Mouse (Mus musculus): ENCODE measurements around the gene Pdlim4.

Pdlim4 gene

GRCm38 (mm10) chr11:54068520-54069371, at the start of gene Pdlim4:
Gene Pdlim4, minus strand, starts transcription at chr11:54069014.
- in situ Hi-C loops (cut with MboI, MseI), result no loop called here

- in situ Hi-C loops (cut with MboI, MseI), result loop anchor here (5.0 to 10.0 kb wide), 4 partner anchors 58 to 560 kb away; no protein-coding TSS in a partner anchor
Measured at GRCm38 (mm10) chr11:54117096-54117495, 48.3 kb upstream of the Pdlim4 start.

- in situ Hi-C loops (cut with MboI, MseI), result loop anchor here (5.0 to 10.0 kb wide), 4 partner anchors 58 to 559 kb away; no protein-coding TSS in a partner anchor
Measured at GRCm38 (mm10) chr11:54116406-54116805, 47.6 kb upstream of the Pdlim4 start.

GRCm38 (mm10) chr11:54115911-54116310, 47.1 kb upstream of the Pdlim4 start:
- in situ Hi-C loops (cut with MboI, MseI), result loop anchor here (5.0 to 10.0 kb wide), 4 partner anchors 59 to 559 kb away; no protein-coding TSS in a partner anchor

GRCm38 (mm10) chr11:54115301-54115700, 46.5 kb upstream of the Pdlim4 start:
- in situ Hi-C loops (cut with MboI, MseI), result loop anchor here (5.0 to 10.0 kb wide), 4 partner anchors 60 to 558 kb away; no protein-coding TSS in a partner anchor

- in situ Hi-C loops (cut with MboI, MseI), result loop anchor here (5.0 to 10.0 kb wide), 4 partner anchors 60 to 557 kb away; no protein-coding TSS in a partner anchor
Measured at GRCm38 (mm10) chr11:54114746-54115145, 45.9 kb upstream of the Pdlim4 start.

GRCm38 (mm10) chr11:54113352-54113751, 44.5 kb upstream of the Pdlim4 start:
- in situ Hi-C loops (cut with MboI, MseI), result loop anchor here (10.0 kb wide), 3 partner anchors 61 to 531 kb away; no protein-coding TSS in a partner anchor

GRCm38 (mm10) chr11:54112920-54113319, 44.1 kb upstream of the Pdlim4 start:
- in situ Hi-C loops (cut with MboI, MseI), result loop anchor here (10.0 kb wide), 3 partner anchors 62 to 532 kb away; no protein-coding TSS in a partner anchor

- in situ Hi-C loops (cut with MboI, MseI), result loop anchor here (10.0 kb wide), 3 partner anchors 63 to 533 kb away; no protein-coding TSS in a partner anchor
Measured at GRCm38 (mm10) chr11:54111976-54112741, 43.3 kb upstream of the Pdlim4 start.

GRCm38 (mm10) chr11:54111291-54111690, 42.5 kb upstream of the Pdlim4 start:
- in situ Hi-C loops (cut with MboI, MseI), result loop anchor here (10.0 kb wide), 3 partner anchors 64 to 534 kb away; no protein-coding TSS in a partner anchor

GRCm38 (mm10) chr11:54108894-54109293, 40.1 kb upstream of the Pdlim4 start:
- in situ Hi-C loops (cut with MboI, MseI), result no loop called here

GRCm38 (mm10) chr11:54108131-54108530, 39.3 kb upstream of the Pdlim4 start:
- in situ Hi-C loops (cut with MboI, MseI), result no loop called here

- in situ Hi-C loops (cut with MboI, MseI), result no loop called here
Measured at GRCm38 (mm10) chr11:54107239-54107638, 38.4 kb upstream of the Pdlim4 start.

- in situ Hi-C loops (cut with MboI, MseI), result no loop called here
Measured at GRCm38 (mm10) chr11:54106676-54107075, 37.9 kb upstream of the Pdlim4 start.

- in situ Hi-C loops (cut with MboI, MseI), result no loop called here
Measured at GRCm38 (mm10) chr11:54105011-54105410, 36.2 kb upstream of the Pdlim4 start.

GRCm38 (mm10) chr11:54102706-54103449, 34.1 kb upstream of the Pdlim4 start:
- in situ Hi-C loops (cut with MboI, MseI), result no loop called here

GRCm38 (mm10) chr11:54101701-54102100, 32.9 kb upstream of the Pdlim4 start:
- in situ Hi-C loops (cut with MboI, MseI), result no loop called here

- in situ Hi-C loops (cut with MboI, MseI), result no loop called here
Measured at GRCm38 (mm10) chr11:54100692-54101591, 32.1 kb upstream of the Pdlim4 start.

- in situ Hi-C loops (cut with MboI, MseI), result no loop called here
Measured at GRCm38 (mm10) chr11:54100045-54100691, 31.4 kb upstream of the Pdlim4 start, which contains the start of gene P4ha2. Gene P4ha2, plus strand, starts transcription at chr11:54100095.
